Mouse (Mus musculus) kidney, adult 2 months (tissue): Measurements from ENCODE around the gene Slc25a44. TPM values are rescaled to one million over a fixed set of nuclear protein-coding genes. Genes with fewer than 3 reads are reported as not detected.
"Not testable (repeated sequence)": the region's sequence is repeated elsewhere in the genome, so short reads cannot be mapped to it uniquely, and the experiment has no call there.

Source experiments
- DNase-seq: peaks from one replicate; pipeline ENCODE4 v3.0.0; 2021
- H3K27ac ChIP-seq: fragments of 200-500 bp; 2 replicates; pipeline ENCODE4 v1.5.1; 2012; ENCODE audit warnings: low read depth, low read length, control low read depth, inconsistent platforms; ENCODE audit not compliant: insufficient read depth
- H3K27me3 ChIP-seq: fragments of 200-500 bp; replicated peaks from 2 replicates; pipeline ENCODE4 v1.6.1; 2012; ENCODE audit warnings: mild to moderate bottlenecking, moderate library complexity, low read length, inconsistent platforms; ENCODE audit not compliant: control insufficient read depth, insufficient read depth
- H3K36me3 ChIP-seq: fragments of 200-500 bp; 2 replicates; pipeline ENCODE4 v1.6.1; 2012; ENCODE audit warnings: mild to moderate bottlenecking, moderate library complexity, low read length, inconsistent platforms; ENCODE audit not compliant: control insufficient read depth, insufficient read depth
- H3K4me1 ChIP-seq: fragments of 200-500 bp; 2 replicates; pipeline ENCODE4 v1.6.1; 2011; ENCODE audit warnings: low read length; ENCODE audit not compliant: control insufficient read depth, insufficient read depth
- H3K4me3 ChIP-seq: fragments of 200-500 bp; 2 replicates; pipeline ENCODE4 v1.5.1; 2011; ENCODE audit warnings: mild to moderate bottlenecking, low read depth, low read length, control low read depth; ENCODE audit not compliant: insufficient read depth
- CTCF ChIP-seq: fragments of 200-500 bp; conservative IDR thresholded peaks from 2 replicates; pipeline ENCODE4 v1.5.1; 2011; ENCODE audit warnings: low read depth, mild to moderate bottlenecking, control low read depth, low read length, moderate library complexity, mixed read lengths; ENCODE audit not compliant: insufficient read depth, insufficient read length
- POLR2A ChIP-seq: fragments of 200-500 bp; IDR thresholded peaks from one replicate; pipeline ENCODE4 v1.6.1; 2011; ENCODE audit warnings: low read depth, low read length, control low read depth
- WGBS: fragments of 180-500 bp; shearing (Covaris S2); methylation state at CpG from one replicate; pipeline ENCODE4 v1.1.7; 2018; 5-methylcytosine and 5-hydroxymethylcytosine counted together
- polyA plus RNA-seq: library from polyadenylated mRNA; depleted of rRNA; stranded (reverse); fragments of >200 nt; gene quantifications from 2 replicates; pipeline ENCODE4 v1.2.3, GENCODE M21; 2012

Gene Slc25a44
- polyA plus RNA-seq, 1 experiment: 38.3 TPM

DNA sequence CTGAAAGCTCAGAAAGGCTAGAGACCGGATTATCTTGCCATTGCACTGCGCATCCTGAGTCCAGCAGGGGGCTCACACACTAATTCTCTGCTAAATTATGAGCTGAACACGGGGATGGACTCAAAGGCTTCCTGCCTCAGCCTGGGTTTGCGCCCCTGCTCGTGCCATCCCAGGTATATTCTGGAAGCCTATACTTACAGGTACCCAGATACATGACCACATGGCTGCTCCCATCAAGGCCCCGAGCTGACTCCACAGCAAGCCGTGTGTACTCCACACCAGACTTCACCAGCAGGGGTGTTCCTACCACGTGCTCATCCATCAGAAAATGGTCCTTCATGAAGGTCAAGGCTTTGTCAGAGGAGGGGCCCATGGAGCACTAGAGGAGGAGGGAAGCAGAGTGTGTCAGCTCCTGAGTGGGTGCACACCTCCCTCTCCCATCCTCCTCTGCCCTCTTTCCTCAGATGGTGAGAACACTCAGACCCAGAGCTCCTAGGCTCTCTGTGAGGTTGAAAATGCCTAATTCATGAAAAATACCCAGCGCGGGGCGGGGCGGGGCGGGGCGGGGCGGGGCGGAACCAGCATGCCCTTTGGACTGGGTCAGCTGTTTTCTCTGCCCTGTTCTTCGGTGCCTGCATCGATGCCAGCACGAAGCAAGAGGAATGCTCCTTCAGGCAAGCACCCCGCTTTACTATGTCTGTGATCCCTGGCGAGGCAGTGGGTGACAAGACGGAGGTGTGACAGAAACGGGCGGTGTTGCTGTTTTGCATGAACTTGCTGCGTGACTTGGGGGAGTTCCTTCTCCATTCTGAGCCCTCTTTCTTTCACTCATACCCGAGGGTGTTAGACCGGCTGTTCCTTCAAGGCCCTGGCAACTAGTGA lies 15.8 kb upstream of the Slc25a44 start:
- Histone ChIP-seq H3K27me3 (no peaks in the 10 kb centered on the region), H3K4me3 (peak overlapping the region; percentile 31), H3K4me1 (peaks cover 32% of the 10 kb centered on the region), H3K27ac (peak overlapping the region; percentile 76), H3K36me3 (no peaks in the 10 kb centered on the region; the same call in 1 of the 2 replicates)
- 12% methylated on average over 27 of the region's 27 CpGs for WGBS
- peak; percentile 21 for TF ChIP-seq POLR2A
- peak; percentile 45; the same call in 1 of the 2 replicates for TF ChIP-seq CTCF
- DNase-seq: peak; percentile 81

DNA sequence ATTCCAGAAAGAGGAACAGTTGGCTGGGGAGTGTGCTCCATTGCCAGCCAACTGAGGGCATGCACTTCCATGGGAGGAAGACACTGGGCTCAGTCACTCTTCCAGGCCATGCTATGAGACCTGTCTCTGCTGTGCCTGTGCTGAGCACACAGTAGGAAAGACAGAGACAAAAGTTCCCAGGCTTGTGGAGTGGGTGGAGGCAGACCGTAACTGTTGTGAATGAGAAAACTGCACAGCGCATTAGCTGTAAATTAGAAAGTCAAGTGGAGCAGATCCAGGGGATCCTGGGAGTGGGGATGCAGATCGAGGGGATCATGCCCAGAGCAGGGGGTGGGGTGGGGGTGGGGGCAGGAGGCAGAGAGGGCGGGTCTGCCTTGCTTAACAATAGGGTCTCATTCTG lies 14.6 kb upstream of the Slc25a44 start:
- no peaks in the 10 kb centered on the region for H3K27me3 ChIP-seq
- no peak for TF ChIP-seq CTCF
- TF ChIP-seq POLR2A: no peak
- no peaks in the 10 kb centered on the region; the same call in 1 of the 2 replicates for H3K36me3 ChIP-seq
- no peak overlapping the region for H3K4me3 ChIP-seq
- DNase-seq: no peak
- 73% methylated on average over 4 of the region's 4 CpGs for WGBS
- H3K27ac ChIP-seq: no peak overlapping the region
- peaks cover 32% of the 10 kb centered on the region for H3K4me1 ChIP-seq

DNA sequence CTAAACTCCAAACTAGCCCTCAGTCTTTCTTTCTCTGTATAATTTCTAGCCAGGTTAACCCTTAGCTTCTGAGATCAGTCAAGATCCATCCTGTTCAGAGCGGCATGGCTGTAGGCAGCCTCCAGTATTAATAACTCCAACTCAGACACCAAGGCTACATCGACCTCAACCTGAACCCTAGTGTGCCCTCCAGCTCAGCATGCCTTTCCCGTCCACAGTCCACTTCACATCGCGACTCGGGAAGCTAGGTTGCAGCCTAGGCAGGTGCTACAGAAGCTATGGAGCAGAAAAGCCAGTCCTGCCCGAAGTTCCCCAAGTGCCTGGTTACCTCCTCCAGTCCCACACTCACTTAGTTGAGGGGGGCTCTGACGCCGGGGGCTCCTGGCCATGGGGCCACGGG lies 12.5 kb upstream of the Slc25a44 start:
- peak; percentile 72 for DNase-seq
- no peak for TF ChIP-seq POLR2A
- no peak for TF ChIP-seq CTCF
- WGBS: 30% methylated on average over 10 of the region's 10 CpGs
- H3K27me3 ChIP-seq: no peaks in the 10 kb centered on the region
- H3K27ac ChIP-seq: peak overlapping the region; percentile 33
- H3K36me3 ChIP-seq: no peaks in the 10 kb centered on the region; the same call in 1 of the 2 replicates
- peaks cover 32% of the 10 kb centered on the region for H3K4me1 ChIP-seq
- no peak overlapping the region for H3K4me3 ChIP-seq

DNA sequence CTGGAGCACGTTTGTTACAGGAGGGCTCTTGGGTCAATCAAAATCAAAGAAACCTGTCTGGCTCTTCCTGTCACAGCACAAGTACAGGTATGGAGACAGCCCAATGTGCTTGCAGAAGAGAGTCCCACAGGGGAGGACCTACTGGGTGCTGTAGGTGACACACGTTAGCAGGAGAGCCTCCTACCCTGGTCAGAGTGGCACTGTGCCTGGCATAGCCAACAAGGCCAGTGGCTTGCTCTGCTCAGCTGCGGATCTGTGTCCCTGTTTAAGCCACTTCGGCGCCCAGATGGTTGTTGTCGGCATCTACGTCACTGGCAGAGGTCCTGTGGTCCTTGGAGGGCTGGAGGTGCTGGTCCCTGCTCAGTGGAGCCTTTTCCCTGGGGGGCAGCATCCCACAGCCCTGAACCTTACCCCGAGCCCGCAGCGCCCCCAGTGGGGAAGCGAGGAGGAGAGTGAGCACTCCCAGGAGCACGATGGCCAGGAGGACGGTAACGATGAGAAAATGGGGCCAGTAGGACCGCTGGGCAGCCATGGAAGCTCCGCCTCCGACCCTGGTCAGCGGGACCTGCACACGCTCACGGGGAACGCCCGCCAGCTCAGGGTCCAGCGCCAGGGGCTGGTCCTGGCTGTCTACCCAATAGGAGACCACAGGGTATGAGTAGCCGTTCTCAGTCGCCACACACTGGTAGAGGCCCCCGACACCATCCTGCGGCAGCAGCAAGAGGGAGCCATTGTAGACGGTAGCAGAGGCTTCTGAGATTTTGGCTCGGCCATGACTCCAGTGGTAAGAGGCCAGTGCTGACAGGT lies 11.7 kb upstream of the Slc25a44 start:
- Histone ChIP-seq H3K27ac (no peak overlapping the region; the same call in 1 of the 2 replicates), H3K4me3 (0 out of 2 replicates have a peak overlapping the region, but pooled peaks have one; percentile 4), H3K27me3 (no peaks in the 10 kb centered on the region), H3K4me1 (peaks cover 32% of the 10 kb centered on the region), H3K36me3 (no peaks in the 10 kb centered on the region; the same call in 1 of the 2 replicates)
- peak; percentile 38; the same call in 1 of the 2 replicates for TF ChIP-seq CTCF
- no peak for TF ChIP-seq POLR2A
- 20% methylated on average over 29 of the region's 29 CpGs for WGBS
- peak; percentile 39 for DNase-seq

DNA sequence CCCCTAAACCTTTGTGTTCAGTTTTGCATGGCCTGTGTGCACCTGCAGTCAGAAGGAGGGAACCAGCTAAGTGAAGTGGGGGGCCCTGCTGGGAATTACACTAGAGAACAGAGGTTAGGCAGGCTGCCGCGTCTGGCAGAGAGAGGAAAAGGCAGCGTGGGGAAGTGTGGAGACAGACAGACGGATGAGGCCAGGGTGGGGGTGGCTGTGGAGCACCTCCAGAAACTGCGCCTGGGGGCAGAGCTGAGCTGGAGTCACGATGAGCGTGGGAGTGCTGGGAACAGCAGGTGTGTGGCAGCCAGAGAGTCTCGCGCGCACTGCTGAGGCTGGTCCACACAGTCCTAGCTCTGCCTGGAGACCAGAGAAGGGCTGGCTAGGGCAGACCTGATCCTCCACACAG lies 10.6 kb upstream of the Slc25a44 start:
- Histone ChIP-seq H3K4me1 (peaks cover 25% of the 10 kb centered on the region), H3K27me3 (no peaks in the 10 kb centered on the region), H3K36me3 (no peaks in the 10 kb centered on the region; the same call in 1 of the 2 replicates), H3K27ac (no peak overlapping the region; the same call in 1 of the 2 replicates), H3K4me3 (no peak overlapping the region)
- TF ChIP-seq POLR2A: no peak
- no peak for DNase-seq
- WGBS: 64% methylated on average over 10 of the region's 10 CpGs

DNA sequence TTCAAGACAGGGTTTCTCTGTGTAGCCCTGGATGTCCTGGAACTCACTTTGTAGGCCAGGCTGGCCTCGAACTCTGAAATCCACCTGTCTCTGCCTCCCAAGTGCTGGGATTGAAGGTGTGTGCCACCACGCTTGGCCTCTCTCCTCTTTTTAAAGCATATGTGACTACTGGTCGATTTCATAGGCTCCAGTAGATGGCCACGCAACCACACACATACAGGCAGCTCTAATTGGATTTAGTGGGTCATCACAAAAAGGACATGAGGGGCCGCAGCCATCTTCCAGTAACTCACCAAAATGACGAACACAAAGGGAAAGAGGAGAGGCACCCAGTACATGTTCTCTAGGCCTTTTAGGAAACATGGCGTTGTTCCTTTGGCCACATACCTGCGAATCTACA lies 3.7 kb upstream of the Slc25a44 start:
- not testable (repeated sequence) for H3K27me3 ChIP-seq, H3K36me3 ChIP-seq, H3K27ac ChIP-seq, DNase-seq, H3K4me3 ChIP-seq
- 73% methylated on average over 8 of the region's 8 CpGs for WGBS
- peak; percentile 37; the same call in 1 of the 2 replicates for TF ChIP-seq CTCF
- H3K4me1 ChIP-seq: peaks cover 10% of the 10 kb centered on the region
